Mouse (Mus musculus) mouse trophoblast stem cell (cell line): ENCODE measurements around the gene Baz2b.

Source experiments
- in situ Hi-C, 2 experiments: fragments of 300-500 bp; cut with MseI, MboI; formaldehyde crosslinking; loops; 2 replicates in 1 of 2; 3 replicates in 1 of 2; pipeline ENCODE4 v1.15.1; 2025

Baz2b gene

DNA sequence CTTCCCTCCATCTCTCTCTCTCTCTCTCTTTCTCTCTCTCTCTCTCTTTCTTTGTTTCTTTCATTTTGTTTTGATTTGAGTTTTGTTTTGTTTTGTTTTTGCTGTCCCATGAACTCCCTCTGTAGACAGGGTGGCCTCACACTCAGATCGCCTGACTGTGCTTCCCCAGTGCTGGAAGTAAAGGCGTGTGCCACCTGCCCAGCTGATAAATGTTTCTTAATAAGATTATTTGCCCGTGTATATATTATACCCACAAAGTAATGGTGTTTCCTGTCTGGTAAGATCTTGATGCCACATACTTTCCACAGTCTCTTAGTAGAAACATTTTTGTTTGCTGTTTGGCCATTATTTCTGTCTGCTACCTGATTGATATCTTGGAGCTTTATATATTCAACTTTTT is 198.1 kb downstream of the Baz2b start:
- in situ Hi-C loops = no loop called here

DNA sequence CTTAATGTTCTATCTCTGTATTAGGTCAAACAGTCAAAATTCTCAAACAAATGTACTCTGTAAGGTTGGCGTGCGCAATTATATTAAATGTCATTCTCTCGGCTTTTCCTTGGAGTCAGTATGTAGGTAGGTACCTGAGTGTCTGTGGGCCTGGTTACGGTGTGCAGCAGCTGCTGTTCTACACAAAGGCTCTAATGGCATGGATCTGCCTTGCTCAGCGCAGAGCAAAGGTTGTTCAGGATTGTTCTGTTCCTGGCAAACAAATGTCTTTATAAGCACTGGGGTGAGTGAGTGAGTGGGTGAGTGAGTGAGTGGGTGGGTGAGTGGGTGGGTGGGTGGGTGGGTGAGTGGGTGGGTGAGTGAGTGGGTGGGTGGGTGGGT is 206.0 kb downstream of the Baz2b start:
- in situ Hi-C loops = no loop called here

DNA sequence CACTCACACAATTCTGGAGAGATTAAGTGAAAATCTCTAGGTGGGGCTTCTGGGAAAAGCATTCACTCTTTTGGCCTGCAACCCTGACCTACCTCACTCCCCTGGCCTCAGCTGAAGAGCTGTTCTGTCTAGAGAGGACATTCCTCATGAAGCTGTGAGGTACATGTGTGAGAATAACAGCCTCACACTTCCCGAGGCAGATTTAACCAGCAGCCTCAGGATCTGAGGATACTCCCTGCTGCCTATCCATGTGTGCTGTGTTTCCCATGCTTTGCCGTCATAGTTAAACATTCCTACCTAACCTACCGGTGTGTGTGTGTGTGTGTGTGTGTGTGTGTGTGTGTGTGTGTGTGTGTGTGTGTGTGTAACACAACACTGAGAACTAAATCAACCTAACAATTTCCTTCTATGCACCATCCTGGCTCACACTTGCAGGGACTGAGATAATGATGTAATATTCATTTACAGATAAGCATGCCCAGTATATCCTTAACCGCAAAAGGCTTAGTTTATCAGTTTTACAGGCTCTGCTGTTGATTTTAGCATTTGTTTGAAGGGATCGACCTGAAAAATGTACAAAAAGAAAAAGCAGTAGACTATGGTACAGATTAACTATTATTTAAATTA is 206.5 kb downstream of the Baz2b start:
- in situ Hi-C loops = no loop called here

DNA sequence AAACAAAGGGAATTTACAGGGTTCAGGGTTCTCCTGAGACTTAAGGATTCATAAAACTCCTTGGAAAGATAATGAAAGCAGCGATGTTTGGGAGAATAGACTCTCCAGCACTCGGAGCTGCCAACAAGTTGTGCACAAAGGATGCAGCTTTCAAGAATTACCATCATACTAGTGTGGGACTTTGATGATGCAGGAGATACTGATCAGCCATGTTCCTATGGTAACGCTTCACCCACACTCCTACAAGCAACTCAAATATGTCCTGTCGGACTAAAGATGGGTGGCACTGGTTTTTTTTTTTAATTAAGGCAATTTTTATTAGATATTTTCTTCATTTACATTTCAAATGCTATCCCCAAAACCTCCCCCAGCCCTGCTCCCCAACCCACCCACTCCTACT is 209.4 kb downstream of the Baz2b start:
- in situ Hi-C loops = no loop called here

DNA sequence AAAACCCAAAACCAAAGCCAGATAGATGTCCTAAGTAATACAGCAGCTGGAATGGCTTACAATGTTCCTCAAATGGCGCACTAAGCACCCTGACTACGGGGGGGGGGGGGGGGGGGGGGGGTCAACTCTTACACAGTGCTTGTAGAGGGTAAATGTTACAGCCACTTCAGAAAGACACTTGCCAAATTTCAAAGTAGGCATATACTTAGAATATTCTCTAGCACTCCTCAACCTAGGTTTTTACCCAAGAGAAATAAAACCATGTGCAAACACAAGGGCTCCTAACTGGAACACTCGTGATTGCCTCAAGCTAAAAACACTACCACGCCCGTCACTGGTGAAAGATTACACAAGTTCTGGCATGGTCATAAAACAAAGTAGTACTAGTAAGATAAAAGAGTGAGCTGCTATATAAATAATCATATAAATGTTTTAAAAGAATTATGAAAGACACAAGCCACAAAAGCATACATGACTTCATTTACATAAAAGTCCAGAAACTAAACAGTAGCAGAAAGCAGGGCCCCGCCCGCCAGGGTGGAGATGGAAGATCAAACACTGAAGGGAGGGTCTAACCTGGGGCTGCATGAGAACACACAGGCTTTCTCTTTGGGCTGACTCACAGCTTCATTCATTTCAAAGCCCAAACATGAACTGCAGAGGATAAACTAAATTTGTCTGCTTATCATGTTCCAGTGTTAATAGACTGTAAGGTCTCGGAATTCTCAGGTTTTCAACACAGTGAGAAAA is 212.0 kb downstream of the Baz2b start:
- in situ Hi-C loops = no loop called here

DNA sequence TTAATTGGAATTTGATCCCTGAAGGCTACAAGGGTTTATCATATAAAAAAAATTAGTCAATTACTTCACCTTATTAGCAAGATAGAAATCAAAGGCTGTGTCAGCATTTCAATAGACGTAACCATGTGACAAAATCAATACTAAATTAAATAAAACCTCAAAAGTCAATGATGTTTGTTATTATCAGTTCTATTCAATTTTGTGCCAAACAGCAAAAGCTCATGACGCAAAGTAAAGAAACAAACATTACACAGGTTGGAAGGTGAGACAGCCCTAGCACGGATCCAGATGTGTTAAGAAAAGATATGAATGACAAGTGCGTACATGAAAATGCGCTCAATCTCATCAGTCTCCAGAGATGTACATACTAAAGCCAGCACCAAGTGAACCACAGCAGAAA is 212.7 kb downstream of the Baz2b start:
- in situ Hi-C loops = no loop called here

DNA sequence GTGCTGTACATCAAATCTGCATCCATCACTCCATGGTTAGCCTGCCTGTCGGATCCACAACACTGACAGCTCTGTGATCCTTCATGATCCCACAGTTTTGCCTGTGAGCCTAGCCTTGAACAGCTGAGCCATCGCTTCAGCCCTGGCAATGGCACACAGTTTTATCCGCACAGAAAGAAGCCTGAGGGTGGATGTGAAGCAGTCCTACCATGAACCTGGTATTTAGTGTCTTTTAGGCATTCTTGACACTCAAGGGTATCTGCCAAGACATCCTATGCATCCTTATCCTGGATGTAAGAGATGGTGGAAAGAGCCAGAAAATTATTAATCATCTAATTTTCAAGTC is 216.5 kb downstream of the Baz2b start:
- in situ Hi-C loops = no loop called here

DNA sequence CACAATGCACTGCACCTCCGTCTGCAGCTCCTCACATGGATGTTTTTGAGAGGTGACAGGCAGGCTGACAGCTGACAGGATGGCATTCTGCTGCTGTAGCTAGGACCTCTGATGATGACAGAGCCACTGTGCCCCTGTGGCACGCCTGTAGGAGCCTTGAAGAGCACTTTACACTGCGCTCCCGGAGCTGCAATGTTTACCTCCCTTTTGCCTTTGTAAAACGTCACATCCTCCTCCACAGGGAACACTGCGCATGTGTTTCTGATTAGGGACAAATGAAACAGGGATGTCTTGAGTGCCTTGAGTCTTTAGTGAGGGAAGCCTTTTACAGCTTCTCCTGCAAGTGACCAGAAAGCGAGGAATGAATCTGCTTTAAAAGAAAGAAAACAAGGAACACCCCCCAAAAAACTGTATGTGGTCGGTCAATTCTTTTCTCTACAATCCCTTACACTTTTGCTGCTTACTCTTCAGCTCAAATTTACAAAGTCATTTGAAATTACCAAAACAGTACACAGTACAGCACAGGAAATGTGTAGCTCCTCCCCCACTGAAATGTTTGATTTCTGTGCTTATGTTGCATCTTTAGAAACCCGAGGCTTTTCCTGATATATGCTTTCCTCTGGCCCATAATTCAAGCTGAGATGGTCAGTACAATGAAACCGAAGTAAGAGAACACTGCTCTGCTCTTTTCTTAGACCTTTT is 217.0 kb downstream of the Baz2b start:
- in situ Hi-C loops = no loop called here

DNA sequence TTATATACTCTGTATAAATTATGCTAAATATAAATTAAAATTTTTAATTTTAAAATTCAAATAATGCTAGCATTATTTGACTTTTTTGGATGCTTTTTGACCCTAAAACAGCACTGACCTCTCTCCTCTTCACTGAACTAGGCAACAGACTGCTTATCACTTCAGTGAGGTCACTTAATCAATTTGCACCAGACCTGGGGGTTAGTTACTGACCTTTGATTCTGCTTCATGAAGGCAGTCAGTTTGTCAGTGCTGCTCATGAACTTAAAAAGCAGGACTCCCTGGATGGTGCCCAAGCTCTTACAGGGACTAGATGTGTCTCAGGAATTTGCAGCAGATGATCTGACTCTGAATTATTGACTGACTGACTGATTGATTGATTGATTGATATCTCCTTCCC is 217.9 kb downstream of the Baz2b start:
- in situ Hi-C loops = no loop called here

DNA sequence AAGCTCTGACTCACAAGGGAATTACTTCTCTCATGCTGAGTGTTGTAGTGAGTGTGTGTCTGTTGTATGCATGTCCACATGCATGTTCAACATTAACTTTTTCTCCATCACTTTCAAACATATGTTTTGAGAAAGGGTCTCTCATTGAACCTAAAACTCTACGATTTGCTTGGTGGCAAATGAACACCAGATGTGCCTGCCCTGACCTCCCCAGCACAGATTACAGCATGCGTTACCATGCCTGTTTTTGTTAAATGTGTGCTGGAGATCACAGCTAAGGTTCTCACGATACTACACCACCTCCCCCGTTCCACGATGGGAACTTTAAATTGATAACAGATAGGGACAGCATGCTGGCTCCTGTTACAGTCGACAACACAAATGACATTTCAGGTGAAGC is 222.1 kb downstream of the Baz2b start:
- in situ Hi-C loops = no loop called here

DNA sequence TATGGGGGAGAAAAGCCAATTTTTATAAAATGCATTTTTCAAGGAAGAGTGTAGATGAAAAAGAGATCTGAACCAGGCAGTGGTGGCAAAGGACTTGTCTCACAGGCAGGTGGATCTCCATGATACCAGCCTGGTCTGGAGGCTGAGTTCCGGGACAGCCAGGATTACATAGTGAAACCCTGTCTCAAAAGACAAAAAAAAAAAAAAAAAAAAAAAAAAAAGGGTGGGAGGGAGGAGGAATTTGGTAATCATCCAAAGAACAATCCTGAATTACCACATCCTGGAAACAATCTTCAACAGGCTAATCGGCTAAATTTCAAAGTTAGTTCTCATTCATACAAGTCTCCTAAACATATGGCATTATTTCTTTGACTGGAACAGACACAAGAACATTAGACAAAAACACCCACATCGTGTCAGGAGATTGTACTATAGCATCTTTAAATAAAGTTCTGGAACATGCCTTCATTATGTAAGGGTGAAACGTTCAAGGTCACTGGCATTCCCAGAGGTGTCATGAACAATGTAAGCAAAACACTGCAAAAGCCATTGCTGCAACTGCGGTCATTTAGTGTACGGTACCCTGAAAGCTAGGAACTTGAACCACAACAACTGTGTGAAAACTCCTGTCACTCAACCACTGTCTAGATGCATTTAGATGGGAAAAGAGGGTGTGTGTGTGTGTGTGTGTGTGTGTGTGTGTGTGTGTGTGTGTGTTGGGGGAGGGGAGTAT is 230.0 kb downstream of the Baz2b start:
- in situ Hi-C loops = no loop called here

DNA sequence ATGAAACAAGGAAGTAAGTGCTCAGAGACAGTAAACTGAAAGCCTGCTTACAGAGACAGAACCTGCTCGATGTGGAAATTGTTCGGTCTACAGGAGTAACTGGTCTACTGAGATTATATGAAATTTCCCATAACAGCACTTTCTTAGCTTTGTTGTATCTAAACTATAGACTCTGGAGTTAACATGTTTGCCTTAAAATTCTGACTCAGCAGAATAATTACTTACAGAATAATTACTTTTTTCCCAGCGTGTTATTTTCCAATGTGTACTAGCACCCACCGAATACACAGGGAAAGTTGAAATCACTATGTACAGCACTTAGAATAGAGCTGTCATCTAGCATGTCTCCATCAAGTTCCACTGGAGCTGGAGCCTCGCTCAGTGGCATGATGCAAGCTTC is 233.0 kb downstream of the Baz2b start:
- in situ Hi-C loops = no loop called here

DNA sequence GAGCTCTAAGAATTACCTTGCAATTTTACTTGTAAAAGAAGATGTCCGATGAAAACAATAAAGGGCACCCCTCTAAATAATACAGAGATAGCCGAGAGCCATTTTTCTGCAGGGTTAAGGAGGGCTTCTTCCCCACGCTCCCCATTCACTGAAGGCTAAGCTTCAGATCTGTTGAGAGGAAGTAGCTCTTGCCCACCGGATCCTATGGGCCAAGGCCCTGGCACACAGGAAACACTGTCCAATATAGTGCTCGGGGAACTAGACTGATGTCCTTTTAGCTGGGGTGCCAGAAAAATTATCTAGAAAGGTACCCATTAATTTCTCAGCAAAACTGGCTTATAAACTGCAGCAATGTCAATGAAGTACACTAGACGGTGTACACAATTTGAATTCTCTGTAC is 233.9 kb downstream of the Baz2b start:
- in situ Hi-C loops = no loop called here

DNA sequence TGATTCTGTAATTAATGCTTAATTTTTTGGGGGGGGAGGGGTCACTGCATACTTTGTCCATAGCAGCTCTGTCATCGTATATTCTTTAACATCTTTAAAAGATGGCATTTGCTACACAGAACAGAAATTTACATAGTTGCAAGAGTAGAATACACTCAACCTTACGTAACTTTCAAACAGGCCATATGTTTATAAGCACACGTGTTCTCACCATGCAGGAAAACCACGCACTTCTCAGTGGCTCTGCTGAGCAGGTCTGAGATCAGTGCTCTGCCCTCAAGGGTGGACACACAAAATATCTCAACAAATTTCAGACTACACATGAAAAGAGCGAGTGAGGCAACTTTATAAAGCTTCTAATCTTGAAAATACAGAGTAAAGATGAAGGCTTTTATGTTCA is 235.7 kb downstream of the Baz2b start:
- in situ Hi-C loops = no loop called here

DNA sequence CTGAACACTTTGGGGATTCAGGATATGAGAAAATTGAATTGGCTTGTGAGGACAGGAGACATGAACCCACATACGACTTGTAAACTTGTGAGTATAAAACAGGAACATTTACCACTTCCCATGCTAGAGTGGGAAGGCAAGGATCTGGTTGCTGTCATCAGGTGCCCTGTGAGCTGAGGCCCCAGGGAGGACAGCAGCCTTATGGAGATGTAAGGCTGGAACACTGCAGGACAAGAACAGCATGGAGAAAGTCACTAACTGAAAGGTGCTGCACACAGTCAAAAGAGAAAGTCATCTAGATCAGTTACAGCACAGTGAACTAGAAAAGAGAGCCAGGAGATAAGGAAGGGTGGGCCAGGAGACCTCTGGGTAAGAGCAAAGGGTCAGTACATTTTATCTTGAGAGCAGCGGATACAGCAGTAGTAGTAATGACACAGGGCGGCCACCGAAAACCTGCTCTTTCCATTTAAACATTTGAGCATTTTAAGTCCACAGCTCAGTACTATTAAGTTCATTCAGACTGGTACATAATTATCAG is 236.5 kb downstream of the Baz2b start:
- in situ Hi-C loops = no loop called here

DNA sequence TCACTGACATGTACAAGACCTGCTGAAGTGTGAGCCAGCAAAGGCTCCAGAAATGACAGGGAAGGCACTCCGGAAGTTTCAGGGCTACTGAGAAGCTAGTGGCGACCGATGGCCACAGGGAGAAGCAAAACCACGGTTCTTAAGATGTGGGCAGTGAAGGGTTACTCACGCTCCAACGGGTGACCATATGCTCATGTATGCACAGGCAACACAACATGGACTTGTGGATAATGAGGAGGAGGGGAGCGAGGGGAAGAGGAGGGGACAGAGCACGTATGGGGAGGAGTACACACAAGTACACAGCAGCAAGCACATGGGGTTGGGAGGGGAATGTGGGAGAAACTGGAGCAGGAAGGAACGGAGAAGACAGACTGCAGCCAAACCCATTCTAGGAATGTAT is 239.1 kb downstream of the Baz2b start:
- in situ Hi-C loops = no loop called here

DNA sequence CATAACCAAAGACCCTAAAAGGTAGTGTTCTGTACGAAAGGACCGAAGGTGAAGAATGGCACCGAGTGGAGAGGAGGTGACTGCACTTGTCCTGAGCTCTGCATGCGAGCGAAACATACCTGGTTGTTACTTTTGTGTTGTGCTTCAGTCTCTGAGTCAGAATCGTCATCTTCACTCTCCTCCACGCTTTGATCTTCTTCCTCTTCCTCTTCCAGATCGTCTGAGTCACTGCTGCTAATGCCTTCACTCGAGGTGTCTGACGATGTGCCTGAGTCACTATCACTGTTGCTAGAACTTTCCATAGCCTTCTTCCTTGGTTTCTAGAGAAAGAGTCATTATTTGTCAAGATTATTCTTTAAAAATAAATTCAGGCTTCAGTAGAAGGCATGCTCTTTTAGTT is 240.5 kb downstream of the Baz2b start:
- in situ Hi-C loops = no loop called here

DNA sequence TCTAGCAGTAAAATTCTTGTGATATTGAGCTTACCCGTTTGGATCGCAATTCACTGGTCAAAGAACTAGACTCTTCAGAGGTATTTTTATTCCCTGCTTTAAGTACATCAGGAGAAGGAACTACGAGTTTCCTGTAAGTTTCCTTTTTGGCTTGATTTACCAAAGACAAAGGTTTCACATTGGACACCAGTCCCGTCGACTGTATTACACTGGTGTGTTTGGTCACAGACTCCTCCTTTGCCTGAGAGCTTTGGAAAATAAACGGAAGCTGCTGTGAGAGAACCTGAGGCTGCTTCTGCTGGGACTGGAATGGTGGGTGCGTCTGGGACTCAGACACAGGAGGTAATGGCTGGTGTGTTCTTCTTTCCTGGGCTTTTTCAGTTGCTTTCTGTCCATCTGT is 241.0 kb downstream of the Baz2b start:
- in situ Hi-C loops = no loop called here

DNA sequence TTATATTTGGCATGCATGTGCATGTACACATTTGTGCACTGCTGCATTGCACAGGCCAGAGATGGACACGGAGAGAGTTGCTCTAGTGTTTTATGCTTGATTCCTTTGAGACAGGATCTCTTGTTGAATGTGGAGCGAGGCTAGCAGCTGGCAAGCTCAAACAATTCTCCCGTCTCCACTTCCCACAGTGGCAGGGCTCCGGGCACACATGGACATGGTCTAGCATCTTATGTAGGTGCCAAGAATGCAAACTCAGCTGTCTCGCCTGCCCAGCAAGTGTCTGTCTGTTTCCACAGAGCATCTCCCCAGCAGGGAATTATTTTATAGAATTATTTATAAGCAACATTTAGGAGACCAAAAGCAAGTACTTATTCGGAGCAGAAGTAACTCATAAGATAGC is 243.2 kb downstream of the Baz2b start:
- in situ Hi-C loops = no loop called here

DNA sequence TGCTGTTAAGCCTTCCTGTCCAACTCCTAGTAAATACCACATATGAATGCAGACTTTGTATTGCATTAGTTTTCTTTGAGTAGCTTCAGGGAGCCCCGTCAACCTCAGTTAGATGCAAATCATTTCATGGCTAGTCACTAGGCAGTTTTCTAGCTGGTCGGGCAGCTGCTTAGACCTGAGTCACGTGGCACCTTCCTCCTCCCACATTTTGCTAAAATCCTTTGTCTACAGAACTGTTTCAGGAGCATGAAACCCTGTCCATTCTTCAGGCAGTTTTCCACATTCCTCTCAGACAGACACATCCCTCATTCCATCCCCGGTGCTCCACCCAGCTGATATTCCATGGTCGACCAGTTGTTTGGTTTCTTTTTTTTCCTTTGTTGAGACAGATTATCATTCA is 246.6 kb downstream of the Baz2b start:
- in situ Hi-C loops = no loop called here

DNA sequence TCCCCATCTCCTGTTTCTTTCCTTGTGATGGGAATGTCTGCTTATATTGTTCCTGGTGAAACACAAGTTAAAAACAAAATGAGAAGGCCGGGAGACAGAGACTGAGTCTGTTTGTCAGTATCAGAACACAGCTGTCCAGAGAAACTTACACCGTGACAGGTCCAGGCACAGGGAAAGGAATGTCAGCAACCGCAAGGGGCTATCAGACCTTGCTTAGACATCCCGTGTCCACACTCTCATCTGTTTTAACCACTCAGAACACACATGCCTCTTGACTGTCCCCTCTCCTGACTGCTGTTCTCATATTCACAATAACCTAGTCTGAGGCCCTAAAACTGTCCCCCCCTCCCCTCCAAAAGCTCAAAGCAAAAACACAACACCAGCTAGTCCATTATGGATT is 247.1 kb downstream of the Baz2b start:
- in situ Hi-C loops = no loop called here

DNA sequence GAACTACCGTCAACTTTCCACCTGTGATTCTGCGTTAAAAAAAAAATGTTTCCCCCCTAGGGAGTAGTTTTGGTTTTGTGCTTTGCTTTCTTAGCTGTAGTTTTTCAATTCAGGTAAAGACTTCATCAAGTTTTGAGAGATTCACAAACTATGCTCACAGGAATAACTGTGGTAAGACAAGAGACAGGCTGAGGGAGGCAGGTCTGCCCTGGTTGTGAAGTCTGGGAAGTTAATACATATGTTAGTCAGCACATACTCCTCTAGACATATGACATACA is 249.2 kb downstream of the Baz2b start:
- in situ Hi-C loops = no loop called here
